Mouse (Mus musculus) heart, embryonic 11.5 days (tissue): ENCODE results near the gene Mtg1. TPM values are rescaled to one million over a fixed set of nuclear protein-coding genes. Genes with fewer than 3 reads are reported as not detected.

Source experiments
- polyA plus RNA-seq: library from polyadenylated mRNA; unstranded; fragments of >200 nt; fragmentation: Nextera tagmentation; extraction: Ambion mirVana; gene quantifications from 2 replicates; pipeline ENCODE4 v1.2.1, GENCODE M21; 2014

The Mtg1 gene
- polyA plus RNA-seq, 1 experiment from 2014 or later, result 24.8 TPM

Other genes starting within 250 kb of the Mtg1 start
- 0.03 TPM in 1 of 2 replicates, not detected in the other for gene Kndc1, start 242.9 kb upstream of the Mtg1 start, polyA plus RNA-seq
- not detected in 2 replicates for gene Utf1, start 193.8 kb upstream of the Mtg1 start, polyA plus RNA-seq
- gene 6430531B16Rik, start 158.8 kb upstream of the Mtg1 start, polyA plus RNA-seq, result 0.21 and 0.29 TPM in 2 replicates
- 1.0 and 1.4 TPM in 2 replicates for gene Adam8, start 145.0 kb upstream of the Mtg1 start, polyA plus RNA-seq
- 31.9 and 34.3 TPM in 2 replicates for gene Zfp511, start 101.2 kb upstream of the Mtg1 start, polyA plus RNA-seq
- 37.3 and 42.1 TPM in 2 replicates for gene Tubgcp2, start 100.9 kb upstream of the Mtg1 start, polyA plus RNA-seq
- gene Msx3, start 88.5 kb upstream of the Mtg1 start, polyA plus RNA-seq, result 0.14 TPM in 1 of 2 replicates, not detected in the other
- 0.24 and 0.54 TPM in 2 replicates for gene Caly, start 55.0 kb upstream of the Mtg1 start, polyA plus RNA-seq
- gene Prap1, start 44.2 kb upstream of the Mtg1 start, polyA plus RNA-seq, result not detected in 2 replicates
- gene Fuom, start 35.1 kb upstream of the Mtg1 start, polyA plus RNA-seq, result 69.3 and 71.7 TPM in 2 replicates
- 17.1 and 19.0 TPM in 2 replicates for gene Paox, start 21.8 kb upstream of the Mtg1 start, polyA plus RNA-seq
- 179 and 198 TPM in 2 replicates for gene Echs1, start 21.1 kb upstream of the Mtg1 start, polyA plus RNA-seq
- 0.04 TPM in 1 of 2 replicates, not detected in the other for gene Sprn, start 17.3 kb downstream of the Mtg1 start, polyA plus RNA-seq
- not detected in 2 replicates for gene Olfr522, start 27.2 kb downstream of the Mtg1 start, polyA plus RNA-seq
- gene Olfr523, start 35.7 kb downstream of the Mtg1 start, polyA plus RNA-seq, result not detected in 2 replicates
- not detected in 2 replicates for gene Olfr524, start 68.4 kb downstream of the Mtg1 start, polyA plus RNA-seq
- not detected in 2 replicates for gene Cd163l1, start 80.7 kb downstream of the Mtg1 start, polyA plus RNA-seq
- not detected in 2 replicates for gene 5830411N06Rik, start 109.7 kb downstream of the Mtg1 start, polyA plus RNA-seq
- gene Olfr525, start 183.3 kb downstream of the Mtg1 start, polyA plus RNA-seq, result not detected in 2 replicates
- gene Olfr527, start 196.5 kb downstream of the Mtg1 start, polyA plus RNA-seq, result not detected in 2 replicates
- gene Olfr60, start 224.1 kb downstream of the Mtg1 start, polyA plus RNA-seq, result not detected in 2 replicates
- gene Olfr530, start 238.8 kb downstream of the Mtg1 start, polyA plus RNA-seq, result not detected in 2 replicates